Mouse (Mus musculus) neural tube, embryonic 14.5 days (tissue): Measurements from ENCODE around the gene Nolc1. TPM values are rescaled to one million over a fixed set of nuclear protein-coding genes. Genes with fewer than 3 reads are reported as not detected.

Source experiments
- ATAC-seq: fragments of 200-750 bp; cut with Nextera tagmentation; 2 replicates; pipeline ENCODE4 v1.8.0; 2017; ENCODE audit warnings: low read depth, mild to moderate bottlenecking, moderate TSS enrichment, moderate library complexity
- H3K27ac ChIP-seq: fragments of 300-500 bp; sonication (generic); 2 replicates; pipeline ENCODE4 v1.5.1; 2014; ENCODE audit warnings: low read depth, mild to moderate bottlenecking, control low read depth, low read length, moderate library complexity, mixed read lengths
- H3K27me3 ChIP-seq: fragments of 300-500 bp; sonication (generic); 2 replicates; pipeline ENCODE4 v1.6.1; 2014; ENCODE audit warnings: low read length; ENCODE audit not compliant: control insufficient read depth, insufficient read depth
- H3K36me3 ChIP-seq: fragments of 300-500 bp; sonication (generic); 2 replicates; pipeline ENCODE4 v1.6.1; 2014; ENCODE audit warnings: low read length, mixed read lengths; ENCODE audit not compliant: control insufficient read depth, insufficient read depth
- H3K4me1 ChIP-seq: fragments of 300-500 bp; sonication (generic); 2 replicates; pipeline ENCODE4 v1.6.1; 2014; ENCODE audit warnings: low read length; ENCODE audit not compliant: control insufficient read depth, insufficient read depth
- H3K4me2 ChIP-seq: fragments of 300-500 bp; sonication (generic); 2 replicates; pipeline ENCODE4 v1.6.1; 2014; ENCODE audit warnings: mild to moderate bottlenecking, low read depth, low read length, control low read depth
- H3K4me3 ChIP-seq: fragments of 300-500 bp; sonication (generic); 2 replicates; pipeline ENCODE4 v1.5.1; 2014; ENCODE audit warnings: low read depth, low read length, control low read depth, mixed read lengths
- H3K9ac ChIP-seq: fragments of 300-500 bp; sonication (generic); replicated peaks from 2 replicates; pipeline ENCODE4 v1.6.1; 2014; ENCODE audit warnings: low read depth, mild to moderate bottlenecking, control low read depth, low read length, mixed read lengths
- H3K9me3 ChIP-seq: fragments of 300-500 bp; sonication (generic); 2 replicates; pipeline ENCODE4 v1.6.1; 2016; ENCODE audit warnings: low read length; ENCODE audit not compliant: control insufficient read depth
- WGBS: fragments of 180-500 bp; shearing (Covaris S2); extraction: QIAGEN DNeasy Blood & Tissue Kit; methylation state at CpG from one replicate; pipeline ENCODE4 v1.1.7; 2014; 5-methylcytosine and 5-hydroxymethylcytosine counted together
- polyA plus RNA-seq: library from polyadenylated mRNA; unstranded; fragments of >200 nt; fragmentation: Nextera tagmentation; extraction: Ambion mirVana; gene quantifications from 2 replicates; pipeline ENCODE4 v1.2.1, GENCODE M21; 2014

The Nolc1 gene
- polyA plus RNA-seq, 1 experiment from 2014 or later, result 61.4 TPM

DNA sequence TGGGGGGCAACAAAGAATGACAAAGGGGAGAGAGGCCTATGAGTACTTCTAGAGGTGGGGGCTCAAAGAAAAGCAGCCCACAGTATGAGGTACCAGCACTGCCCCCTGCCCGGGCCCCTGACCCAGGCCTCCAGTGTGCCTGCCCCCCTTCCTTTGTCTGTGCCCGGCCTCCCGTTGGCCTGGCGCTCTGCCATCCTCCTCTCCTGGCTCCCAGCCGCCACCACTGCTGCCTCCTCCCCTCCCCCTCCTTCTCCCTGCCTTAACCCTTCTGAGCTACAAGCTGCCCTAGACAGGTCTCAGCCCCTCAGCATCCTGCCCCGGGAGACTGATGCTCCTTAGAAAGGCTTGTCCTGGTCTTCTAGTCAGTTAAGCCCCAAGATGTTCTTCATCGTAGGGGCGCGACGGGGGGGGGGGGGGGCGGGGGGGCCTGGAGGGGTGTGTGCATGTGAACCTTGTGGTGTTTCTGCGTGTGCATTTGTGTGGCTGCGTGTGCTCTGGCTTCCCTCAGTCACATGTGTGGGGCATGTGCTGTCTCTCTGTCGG lies 33.7 kb upstream of the Nolc1 start:
- Histone ChIP-seq H3K9me3 (no peaks in the 10 kb centered on the region), H3K4me3 (peak overlapping the region; percentile 95), H3K36me3 (no peaks in the 10 kb centered on the region), H3K4me2 (peak overlapping the region; percentile 98), H3K27me3 (no peaks in the 10 kb centered on the region), H3K9ac (peak overlapping the region; percentile 61), H3K4me1 (peaks cover 62% of the 10 kb centered on the region), H3K27ac (peak overlapping the region; percentile 97)
- 0% methylated on average over 12 of the region's 14 CpGs for WGBS
- ATAC-seq, result peak; percentile 25

DNA sequence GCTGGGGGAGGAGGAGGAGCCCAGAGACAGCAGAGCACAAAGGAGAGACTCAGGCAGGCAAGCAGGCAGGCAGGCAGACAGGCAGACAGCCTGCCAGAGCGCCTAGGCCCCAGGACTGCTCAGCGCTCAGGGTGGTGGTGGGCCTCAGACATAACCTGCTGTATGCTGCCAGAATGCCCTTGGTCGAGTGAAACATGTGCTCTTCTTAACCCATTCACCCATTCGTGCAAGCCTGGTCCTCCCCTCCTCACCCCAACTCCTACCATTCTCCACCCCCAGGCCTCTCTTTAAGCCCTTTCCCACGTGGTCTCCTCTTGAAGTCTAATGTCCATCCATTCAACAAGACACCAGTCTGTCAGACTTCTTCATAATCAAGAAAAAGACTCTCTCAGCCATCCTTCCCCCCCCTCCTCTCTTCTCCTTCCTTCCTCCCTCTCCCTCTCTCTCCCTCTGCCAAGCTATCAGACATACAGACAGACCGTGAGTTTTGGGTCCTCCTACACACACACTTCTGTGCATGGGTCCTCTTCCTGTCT lies 33.1 kb upstream of the Nolc1 start:
- Histone ChIP-seq H3K4me1 (peaks cover 56% of the 10 kb centered on the region), H3K27ac (peak overlapping the region; percentile 97), H3K4me2 (peak overlapping the region; percentile 98), H3K9ac (peak overlapping the region; percentile 61), H3K36me3 (no peaks in the 10 kb centered on the region), H3K27me3 (no peaks in the 10 kb centered on the region), H3K9me3 (no peaks in the 10 kb centered on the region), H3K4me3 (peak overlapping the region; percentile 95)
- WGBS, result 4% methylated on average over 5 of the region's 6 CpGs
- ATAC-seq, result peak; percentile 22

DNA sequence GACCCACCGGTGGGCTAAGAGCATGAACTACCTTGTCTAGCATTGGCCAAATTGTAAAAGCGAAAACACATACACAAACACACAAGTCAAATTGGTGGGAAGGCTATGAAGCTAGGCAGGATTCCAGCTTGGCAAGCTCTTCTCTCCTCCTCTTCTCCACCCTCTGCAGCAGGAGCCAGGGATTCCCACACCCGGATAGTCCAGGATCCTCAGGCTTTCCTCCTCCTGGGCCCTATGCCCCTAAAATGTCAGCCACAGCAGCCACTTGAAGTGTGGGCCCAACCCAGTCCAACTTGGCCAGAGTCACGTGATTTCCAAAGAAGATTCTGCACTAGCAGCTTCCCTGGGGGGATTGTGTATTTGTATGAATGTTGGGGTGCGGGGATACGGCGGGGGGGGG lies 32.3 kb upstream of the Nolc1 start:
- Histone ChIP-seq H3K27me3 (no peaks in the 10 kb centered on the region), H3K4me1 (peaks cover 48% of the 10 kb centered on the region), H3K27ac (peak overlapping the region; percentile 97; the same call in 1 of the 2 replicates), H3K4me2 (peak overlapping the region; percentile 98), H3K9ac (peak overlapping the region; percentile 96; the same call in 1 of the 2 replicates), H3K9me3 (no peaks in the 10 kb centered on the region), H3K36me3 (no peaks in the 10 kb centered on the region), H3K4me3 (peak overlapping the region; percentile 95)
- WGBS, result 58% methylated on average over 7 of the region's 7 CpGs
- no peak for ATAC-seq

DNA sequence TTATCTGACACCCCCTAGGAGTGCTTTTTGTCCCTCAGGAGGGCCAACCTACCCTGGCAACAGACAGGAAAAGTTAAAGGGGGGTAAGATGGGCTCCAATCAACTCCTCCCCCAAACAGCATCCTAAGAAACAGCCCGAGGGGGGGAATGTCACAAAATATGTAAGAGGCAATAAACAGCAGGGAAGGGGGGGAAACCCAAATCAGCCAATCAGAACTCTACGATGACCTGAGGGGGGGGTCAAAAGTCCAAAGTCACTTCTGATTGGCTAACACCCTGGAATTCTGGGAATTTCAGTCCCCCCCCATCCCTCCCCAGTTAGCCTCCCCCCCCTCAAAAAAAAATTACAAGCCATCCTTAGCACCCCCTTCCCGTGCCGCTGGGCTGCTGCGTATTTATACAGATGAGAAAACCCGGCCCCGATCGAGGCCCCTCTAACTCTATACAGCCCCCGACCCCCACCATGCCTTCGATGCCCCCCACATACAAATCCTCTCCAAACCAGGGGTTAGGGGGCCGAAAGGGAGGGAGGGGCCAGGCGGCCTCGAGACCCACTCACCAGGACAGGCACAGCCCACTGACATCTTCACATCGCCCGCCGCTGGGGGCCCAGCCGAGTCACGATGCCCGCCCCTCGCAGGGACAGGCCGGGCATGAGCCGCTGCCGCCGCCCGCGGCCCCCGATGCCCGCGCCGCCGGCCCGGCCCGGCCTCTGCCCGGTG lies 31.2 kb upstream of the Nolc1 start, which contains the start of gene Pprc1:
Gene Pprc1, plus strand, starts transcription at position 616 of the 722 bp plus-strand sequence.
- Histone ChIP-seq H3K4me3 (peak within 1 kb of the TSS; percentile 95), H3K27ac (peak within 1 kb of the TSS; percentile 97), H3K36me3 (no peaks in the 10 kb centered on the region), H3K4me2 (peak within 1 kb of the TSS; percentile 98), H3K9me3 (no peaks in the 10 kb centered on the region), H3K27me3 (no peaks in the 10 kb centered on the region), H3K9ac (peak within 1 kb of the TSS; percentile 96), H3K4me1 (peaks cover 45% of the 10 kb centered on the region)
- peak; percentile 1; the same call in 1 of the 2 replicates for ATAC-seq
- WGBS, result under 1% methylated on average over 31 of the region's 34 CpGs

DNA sequence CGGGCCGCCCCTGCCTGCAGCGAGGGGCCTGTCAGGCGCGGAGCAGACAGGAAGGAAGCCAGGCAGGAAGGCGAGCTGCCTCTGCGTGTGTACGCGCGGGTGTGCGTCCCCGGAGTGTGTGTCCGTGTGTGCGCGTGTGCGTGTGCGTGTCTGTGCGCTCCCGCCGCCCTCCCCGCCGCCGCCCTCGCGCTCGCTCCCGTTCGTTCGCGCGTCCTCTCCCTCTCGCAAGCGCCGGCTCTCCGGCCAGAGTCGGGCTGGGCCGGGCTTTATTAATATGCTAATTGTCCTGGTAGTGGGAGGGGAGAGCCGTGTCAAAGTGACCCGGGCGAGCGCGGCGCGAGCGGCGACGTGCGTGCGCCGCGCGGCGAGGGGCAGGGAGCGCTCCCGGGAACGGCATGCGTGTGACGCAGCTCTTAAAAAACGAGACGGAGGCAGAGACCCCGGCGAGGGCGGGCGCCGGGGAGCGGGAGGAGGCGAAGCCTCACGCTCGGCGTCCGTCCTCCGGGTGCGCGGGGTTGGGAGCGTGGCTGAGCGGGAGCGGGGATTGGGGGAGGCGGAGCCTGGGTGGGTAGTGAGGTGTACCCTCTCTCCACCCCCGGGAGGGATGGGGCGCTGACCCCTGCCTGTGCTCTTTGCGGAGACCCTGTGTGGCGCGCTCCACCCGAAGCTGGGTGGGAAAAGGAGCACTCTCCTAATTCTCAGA lies 30.5 kb upstream of the Nolc1 start, which contains the start of gene Ldb1:
Gene Ldb1, minus strand, starts transcription at position 222 of the 703 bp plus-strand sequence.
- ATAC-seq, result peak; percentile 73
- Histone ChIP-seq H3K4me2 (peak within 1 kb of the TSS; percentile 98), H3K27ac (peak within 1 kb of the TSS; percentile 97), H3K4me3 (peak within 1 kb of the TSS; percentile 95), H3K27me3 (no peaks in the 10 kb centered on the region), H3K9ac (peak within 1 kb of the TSS; percentile 96), H3K9me3 (no peaks in the 10 kb centered on the region), H3K4me1 (peaks cover 42% of the 10 kb centered on the region), H3K36me3 (no peaks in the 10 kb centered on the region)
- WGBS, result under 1% methylated on average over 69 of the region's 84 CpGs

DNA sequence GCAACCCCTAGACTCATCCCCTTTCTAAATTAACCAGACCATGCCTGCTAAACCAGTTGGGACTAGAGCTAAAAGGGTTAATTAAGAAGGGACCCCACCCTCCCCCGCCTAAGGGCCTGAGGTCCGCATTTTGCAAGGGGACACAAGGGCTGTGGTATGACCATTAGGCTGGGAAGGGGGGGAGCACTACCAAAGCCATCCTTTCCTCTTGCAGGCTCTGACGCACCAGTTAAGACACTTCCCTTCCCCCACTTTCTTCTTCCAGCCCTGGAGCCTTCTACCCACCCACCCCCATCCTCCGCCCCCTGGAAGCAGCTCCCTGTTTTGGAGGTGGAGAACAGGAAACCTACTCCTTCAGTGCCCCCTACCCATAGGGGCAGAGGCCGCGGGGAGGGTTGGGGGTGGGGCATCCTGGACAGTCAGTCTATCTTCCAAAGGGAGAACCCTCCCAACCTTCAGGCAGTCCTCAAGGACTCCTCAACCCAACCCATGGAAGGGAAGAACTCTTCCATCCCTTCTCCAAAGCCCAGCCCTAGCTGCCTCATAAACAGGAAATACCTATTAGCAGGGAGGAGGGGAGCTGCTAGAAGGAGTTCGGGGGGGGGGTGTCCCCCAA lies 29.9 kb upstream of the Nolc1 start:
- peak overlapping the region; percentile 95 for H3K4me3 ChIP-seq
- peak overlapping the region; percentile 97 for H3K27ac ChIP-seq
- H3K4me1 ChIP-seq, result peaks cover 35% of the 10 kb centered on the region
- WGBS, result 0% methylated on average over 7 of the region's 7 CpGs
- H3K27me3 ChIP-seq, result no peaks in the 10 kb centered on the region
- no peaks in the 10 kb centered on the region for H3K9me3 ChIP-seq
- peak overlapping the region; percentile 96 for H3K9ac ChIP-seq
- H3K4me2 ChIP-seq, result peak overlapping the region; percentile 98
- peak; percentile 10; the same call in 1 of the 2 replicates for ATAC-seq
- H3K36me3 ChIP-seq, result no peaks in the 10 kb centered on the region

DNA sequence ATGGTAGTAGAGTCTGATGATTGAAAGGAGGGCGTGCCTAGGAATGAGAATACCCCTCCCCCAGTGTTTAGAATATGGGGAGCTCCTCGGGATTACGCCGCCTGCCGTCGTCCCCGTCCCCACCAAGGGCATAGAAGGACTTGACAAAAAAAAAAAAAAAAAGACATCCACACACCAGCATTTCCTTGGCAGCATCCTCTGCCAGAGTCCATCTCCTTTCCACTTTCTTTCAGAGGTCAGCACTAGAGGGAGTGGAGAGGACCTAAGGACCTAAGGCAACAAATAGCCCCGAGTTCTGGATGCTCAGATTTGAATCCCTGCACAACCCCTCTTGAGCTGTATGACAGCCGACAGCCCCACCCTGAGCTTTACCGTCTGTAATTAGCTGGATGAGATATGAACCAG lies 29.0 kb upstream of the Nolc1 start:
- no peak overlapping the region for H3K9ac ChIP-seq

DNA sequence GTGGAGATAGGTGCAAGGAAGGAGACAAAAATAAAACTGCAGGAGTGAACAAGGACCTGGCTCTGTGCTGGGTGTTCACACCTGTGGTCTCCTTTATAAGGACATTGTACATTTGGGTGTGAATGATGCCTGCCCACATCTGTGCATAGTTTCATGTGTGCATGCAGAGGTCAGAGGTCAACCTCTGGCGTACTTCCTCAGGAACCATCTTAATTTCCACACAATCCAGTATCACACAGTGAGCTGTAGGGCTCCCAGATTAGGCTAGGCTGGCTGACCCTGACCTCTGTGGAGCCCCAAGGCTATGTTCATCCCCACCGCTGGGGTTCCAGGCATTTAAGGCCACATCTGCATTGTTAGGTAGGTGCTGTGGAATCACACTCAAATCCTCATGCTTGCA lies 28.2 kb upstream of the Nolc1 start:
- WGBS, result 79% methylated on average over 2 of the region's 2 CpGs
- H3K36me3 ChIP-seq, result no peaks in the 10 kb centered on the region
- no peak overlapping the region for H3K4me2 ChIP-seq
- no peaks in the 10 kb centered on the region for H3K27me3 ChIP-seq
- peaks cover 22% of the 10 kb centered on the region for H3K4me1 ChIP-seq
- no peak overlapping the region for H3K9ac ChIP-seq
- no peak overlapping the region for H3K27ac ChIP-seq
- ATAC-seq, result no peak
- no peak overlapping the region for H3K4me3 ChIP-seq
- no peaks in the 10 kb centered on the region for H3K9me3 ChIP-seq

More for the DNA sequence above, 29.0 kb upstream of the Nolc1 start:
- no peaks in the 10 kb centered on the region for H3K36me3 ChIP-seq
- ATAC-seq, result no peak
- 8% methylated on average over 10 of the region's 10 CpGs for whole genome bisulfite sequencing
- no peaks in the 10 kb centered on the region for H3K27me3 ChIP-seq
- H3K9me3 ChIP-seq, result no peaks in the 10 kb centered on the region
- peaks cover 27% of the 10 kb centered on the region for H3K4me1 ChIP-seq
- peak overlapping the region; percentile 98; the same call in 1 of the 2 replicates for H3K4me2 ChIP-seq
- no peak overlapping the region for H3K4me3 ChIP-seq
- H3K27ac ChIP-seq, result peak overlapping the region; percentile 97; the same call in 1 of the 2 replicates
